Mouse (Mus musculus): Measurements from ENCODE around the gene Asap2. TPM values are rescaled to one million over a fixed set of nuclear protein-coding genes. Genes with fewer than 3 reads are reported as not detected.
A peak's percentile ranks its signal among the peaks of the same experiment; 100 is the strongest.

Gene Asap2
- polyA plus RNA-seq, 1 experiment, result 17.5 TPM

GRCm38 (mm10) chr12:21241965-21242364 is 251.7 kb downstream of the Asap2 start:
- H3K4me3 ChIP-seq (replicated peaks; ENCODE audit: extremely low read depth, low read depth, low read length), result no peak overlapping the region
- H3K4me1 ChIP-seq (ENCODE audit: control insufficient read depth, insufficient read depth, low read length), result no peaks in the 10 kb centered on the region
- TF ChIP-seq POLR2A (IDR thresholded peaks at IDR 0.05; ENCODE audit: borderline replicate concordance, extremely low read depth, low read depth, low read length) (no peak), CTCF (IDR thresholded peaks at IDR 0.05; ENCODE audit: insufficient read depth, low read length) (no peak)
- DNase-seq, result no peak
- 86% methylated on average over 3 of the region's 3 CpGs for WGBS

- DNase-seq, result no peak
- TF ChIP-seq CTCF (IDR thresholded peaks at IDR 0.05; ENCODE audit: insufficient read depth, low read length) (no peak), POLR2A (IDR thresholded peaks at IDR 0.05; ENCODE audit: borderline replicate concordance, extremely low read depth, low read depth, low read length) (no peak)
- Histone ChIP-seq H3K4me3 (replicated peaks; ENCODE audit: extremely low read depth, low read depth, low read length) (no peak overlapping the region), H3K4me1 (ENCODE audit: control insufficient read depth, insufficient read depth, low read length) (no peaks in the 10 kb centered on the region)
- 96% methylated on average over 11 of the region's 11 CpGs for WGBS
Observed at GRCm38 (mm10) chr12:21244375-21244960, 254.2 kb downstream of the Asap2 start.

GRCm38 (mm10) chr12:21247711-21248392 is 257.6 kb downstream of the Asap2 start:
- no peak for DNase-seq
- TF ChIP-seq CTCF (IDR thresholded peaks at IDR 0.05; ENCODE audit: insufficient read depth, low read length) (no peak), POLR2A (IDR thresholded peaks at IDR 0.05; ENCODE audit: borderline replicate concordance, extremely low read depth, low read depth, low read length) (no peak)
- H3K4me3 ChIP-seq (replicated peaks; ENCODE audit: extremely low read depth, low read depth, low read length), result no peak overlapping the region
- no peaks in the 10 kb centered on the region for H3K4me1 ChIP-seq (ENCODE audit: control insufficient read depth, insufficient read depth, low read length)
- WGBS, result 79% methylated on average over 7 of the region's 7 CpGs

- peak; percentile 65 for TF ChIP-seq CTCF (IDR thresholded peaks at IDR 0.05; ENCODE audit: insufficient read depth, low read length)
- TF ChIP-seq POLR2A (IDR thresholded peaks at IDR 0.05; ENCODE audit: borderline replicate concordance, extremely low read depth, low read depth, low read length), result no peak
- Histone ChIP-seq H3K4me1 (ENCODE audit: control insufficient read depth, insufficient read depth, low read length) (peaks cover 12% of the 10 kb centered on the region), H3K4me3 (replicated peaks; ENCODE audit: extremely low read depth, low read depth, low read length) (no peak overlapping the region)
- DNase-seq, result no peak
- 91% methylated on average over 6 of the region's 6 CpGs for WGBS
Observed at GRCm38 (mm10) chr12:21260494-21261256, 270.4 kb downstream of the Asap2 start.

GRCm38 (mm10) chr12:21261521-21261920 is 271.3 kb downstream of the Asap2 start:
- Histone ChIP-seq H3K4me1 (ENCODE audit: control insufficient read depth, insufficient read depth, low read length) (peaks cover 12% of the 10 kb centered on the region), H3K4me3 (replicated peaks; ENCODE audit: extremely low read depth, low read depth, low read length) (no peak overlapping the region)
- 56% methylated on average over 4 of the region's 4 CpGs for WGBS
- DNase-seq, result no peak
- no peak for TF ChIP-seq POLR2A (IDR thresholded peaks at IDR 0.05; ENCODE audit: borderline replicate concordance, extremely low read depth, low read depth, low read length)
- TF ChIP-seq CTCF (IDR thresholded peaks at IDR 0.05; ENCODE audit: insufficient read depth, low read length), result no peak

GRCm38 (mm10) chr12:21263256-21263655 is 273.0 kb downstream of the Asap2 start:
- no peak overlapping the region for H3K4me3 ChIP-seq (replicated peaks; ENCODE audit: extremely low read depth, low read depth, low read length)
- 90% methylated on average over 5 of the region's 5 CpGs for WGBS
- peaks cover 10% of the 10 kb centered on the region for H3K4me1 ChIP-seq (ENCODE audit: control insufficient read depth, insufficient read depth, low read length)
- TF ChIP-seq POLR2A (IDR thresholded peaks at IDR 0.05; ENCODE audit: borderline replicate concordance, extremely low read depth, low read depth, low read length) (no peak), CTCF (IDR thresholded peaks at IDR 0.05; ENCODE audit: insufficient read depth, low read length) (no peak)
- no peak for DNase-seq

GRCm38 (mm10) chr12:21264241-21264640 is 274.0 kb downstream of the Asap2 start:
- WGBS, result 33% methylated on average over 5 of the region's 5 CpGs
- peak; percentile 32 for DNase-seq
- TF ChIP-seq CTCF (IDR thresholded peaks at IDR 0.05; ENCODE audit: insufficient read depth, low read length), result no peak
- peak; percentile 44; the same call in 1 of the 2 replicates for TF ChIP-seq POLR2A (IDR thresholded peaks at IDR 0.05; ENCODE audit: borderline replicate concordance, extremely low read depth, low read depth, low read length)
- H3K4me1 ChIP-seq (ENCODE audit: control insufficient read depth, insufficient read depth, low read length), result peaks cover 10% of the 10 kb centered on the region
- no peak overlapping the region for H3K4me3 ChIP-seq (replicated peaks; ENCODE audit: extremely low read depth, low read depth, low read length)

- WGBS, result 82% methylated on average over 3 of the region's 3 CpGs
- TF ChIP-seq CTCF (IDR thresholded peaks at IDR 0.05; ENCODE audit: insufficient read depth, low read length), result no peak
- no peak for TF ChIP-seq POLR2A (IDR thresholded peaks at IDR 0.05; ENCODE audit: borderline replicate concordance, extremely low read depth, low read depth, low read length)
- peaks cover 10% of the 10 kb centered on the region for H3K4me1 ChIP-seq (ENCODE audit: control insufficient read depth, insufficient read depth, low read length)
- no peak for DNase-seq
- no peak overlapping the region for H3K4me3 ChIP-seq (replicated peaks; ENCODE audit: extremely low read depth, low read depth, low read length)
Observed at GRCm38 (mm10) chr12:21264970-21265369, 274.7 kb downstream of the Asap2 start.

- 85% methylated on average over 4 of the region's 4 CpGs for WGBS
- TF ChIP-seq POLR2A (IDR thresholded peaks at IDR 0.05; ENCODE audit: borderline replicate concordance, extremely low read depth, low read depth, low read length), result no peak
- TF ChIP-seq CTCF (IDR thresholded peaks at IDR 0.05; ENCODE audit: insufficient read depth, low read length), result no peak
- DNase-seq, result no peak
- Histone ChIP-seq H3K4me3 (replicated peaks; ENCODE audit: extremely low read depth, low read depth, low read length) (no peak overlapping the region), H3K4me1 (ENCODE audit: control insufficient read depth, insufficient read depth, low read length) (peaks cover 10% of the 10 kb centered on the region)
Observed at GRCm38 (mm10) chr12:21265501-21265900, 275.2 kb downstream of the Asap2 start.

Measured in lung, adult 2 months (tissue).